Mouse (Mus musculus) ovary, adult 18-20 months (tissue): Measurements from ENCODE around the gene Magi1.

ENCODE experiments used
- DNase-seq: peaks from one replicate; pipeline ENCODE4 v3.0.0; 2022; ENCODE audit warnings: low spot score, mixed read lengths

Gene Magi1

DNA sequence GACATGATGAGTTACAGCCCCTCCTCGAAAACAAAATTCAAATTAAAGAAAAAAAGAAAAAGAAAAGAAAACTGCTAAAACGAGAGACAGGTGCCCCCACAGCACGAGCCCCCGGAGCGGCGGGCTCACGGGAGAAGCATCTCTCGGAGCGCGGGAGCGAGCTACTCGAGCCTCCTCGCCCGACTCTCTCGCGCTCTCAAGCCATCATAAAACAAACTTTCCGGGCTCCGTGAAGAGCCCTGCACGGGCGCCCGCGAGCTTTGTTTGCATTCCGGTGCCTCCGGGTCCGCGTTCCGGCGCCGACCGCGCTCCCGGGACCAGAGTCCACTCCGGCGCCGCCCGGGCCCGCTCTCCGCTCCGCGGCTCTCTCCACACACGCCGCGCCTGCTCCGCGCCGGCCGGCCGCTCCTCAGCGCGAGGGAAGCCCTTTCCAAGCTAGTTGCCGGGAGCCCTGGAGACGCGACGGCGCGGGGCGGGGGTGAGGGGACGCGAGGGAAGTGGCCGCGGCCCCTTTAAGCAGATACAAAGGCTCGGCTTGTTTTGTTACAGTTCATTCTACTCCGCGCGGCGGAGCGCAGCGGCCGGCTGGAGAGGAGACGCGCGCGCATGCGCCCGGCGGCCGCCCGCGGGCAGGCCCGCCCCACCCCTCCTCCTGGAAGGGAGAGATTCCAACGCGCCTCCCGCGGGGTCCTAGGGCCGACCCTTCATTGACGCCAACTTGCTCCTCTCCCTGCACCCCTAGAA is at the start of gene Magi1:
Gene Magi1, minus strand, starts transcription at position 600 of the 744 bp plus-strand sequence.
- DNase-seq: peak; percentile 95

- DNase-seq: no peak
These were observed 43.4 kb upstream of the Magi1 start for GRCm38 (mm10) chr6:94327143-94327542.

GRCm38 (mm10) chr6:94316886-94317285 is 33.2 kb upstream of the Magi1 start:
- DNase-seq: no peak

- no peak for DNase-seq
These were observed 28.6 kb upstream of the Magi1 start for GRCm38 (mm10) chr6:94312285-94312684.

GRCm38 (mm10) chr6:94308498-94308897 is 24.8 kb upstream of the Magi1 start:
- no peak for DNase-seq

GRCm38 (mm10) chr6:94303512-94303911 is 19.8 kb upstream of the Magi1 start:
- DNase-seq: no peak

DNA sequence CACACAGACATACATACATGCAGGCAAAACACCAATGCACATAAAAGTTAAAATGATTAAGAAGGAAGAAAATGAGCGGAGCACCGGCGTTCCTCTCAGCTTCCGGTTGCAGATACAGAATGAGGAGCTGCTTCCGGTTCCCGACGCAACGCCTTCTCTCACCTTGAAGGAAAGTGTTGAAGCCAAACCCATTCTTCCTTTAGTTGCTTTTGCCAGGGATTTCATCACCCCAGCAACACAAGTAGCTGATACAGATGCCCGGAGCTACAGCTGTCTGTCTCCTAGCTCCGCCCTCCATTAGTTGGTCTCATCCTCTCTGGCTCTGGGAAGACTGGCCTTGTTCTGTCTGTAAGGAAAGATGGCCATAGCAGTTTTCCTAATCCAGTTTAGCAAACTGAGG is 18.1 kb upstream of the Magi1 start:
- DNase-seq: no peak

GRCm38 (mm10) chr6:94300562-94300961 is 16.8 kb upstream of the Magi1 start:
- no peak for DNase-seq

DNA sequence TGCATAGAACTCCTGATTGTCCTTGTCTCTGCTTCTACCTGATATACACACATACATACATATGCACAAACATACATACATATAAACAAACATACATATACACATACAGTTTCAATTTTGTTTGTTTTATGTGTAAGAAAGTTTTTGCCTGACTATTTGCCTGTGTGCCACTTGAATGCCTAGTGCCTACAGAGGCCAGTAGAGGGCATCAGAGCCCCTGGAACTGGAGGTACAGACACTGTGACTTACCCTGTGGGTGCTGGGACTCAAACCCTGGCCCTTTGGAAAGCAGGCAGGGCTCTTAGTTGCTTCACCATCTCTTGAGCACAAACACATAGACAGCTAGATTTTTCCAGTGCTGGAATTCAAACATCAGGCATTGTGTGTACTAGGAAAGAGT is 3.7 kb upstream of the Magi1 start:
- DNase-seq: no peak

GRCm38 (mm10) chr6:94286555-94286954 is 2.8 kb upstream of the Magi1 start:
- DNase-seq: no peak

- peak; percentile 31 for DNase-seq
These were observed 540 bp upstream of the Magi1 start for GRCm38 (mm10) chr6:94284089-94284825.

- DNase-seq: no peak
These were observed 1.1 kb downstream of the Magi1 start for GRCm38 (mm10) chr6:94282301-94283241.

DNA sequence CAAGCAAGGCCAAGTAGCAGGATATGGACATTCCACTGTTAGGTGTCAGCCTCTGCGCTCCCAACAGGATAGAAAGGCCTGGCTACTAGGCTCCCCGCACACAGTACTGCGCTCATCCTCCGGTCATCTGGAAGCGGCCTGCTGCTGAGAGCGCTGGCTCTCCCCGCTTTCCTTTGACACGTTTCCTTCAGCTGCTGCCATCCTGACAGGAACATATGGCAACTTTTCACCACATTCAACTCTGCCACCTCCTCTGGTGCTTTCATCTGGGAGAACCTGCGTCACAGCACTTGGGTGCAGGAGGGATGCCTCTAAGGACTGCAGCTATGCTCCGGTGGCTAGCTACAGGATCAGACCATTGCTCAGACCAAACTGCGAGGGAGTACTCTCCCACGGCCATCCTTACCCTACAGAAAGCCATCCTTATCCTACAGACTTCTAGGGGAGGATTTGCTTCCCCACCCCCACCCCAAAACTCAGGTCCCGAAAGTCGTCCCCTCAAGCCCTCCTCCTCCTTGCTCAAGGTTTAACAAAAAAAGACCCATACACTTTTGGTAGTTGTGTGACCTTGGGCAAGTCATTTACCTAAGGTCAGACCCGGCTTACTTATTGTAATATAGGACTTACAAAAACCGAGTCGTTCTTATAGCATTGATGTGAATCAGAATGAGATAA is 2.0 kb downstream of the Magi1 start:
- DNase-seq: no peak

GRCm38 (mm10) chr6:94273941-94274340 is 9.8 kb downstream of the Magi1 start:
- no peak for DNase-seq

GRCm38 (mm10) chr6:94270001-94270400 is 13.7 kb downstream of the Magi1 start:
- no peak for DNase-seq

DNA sequence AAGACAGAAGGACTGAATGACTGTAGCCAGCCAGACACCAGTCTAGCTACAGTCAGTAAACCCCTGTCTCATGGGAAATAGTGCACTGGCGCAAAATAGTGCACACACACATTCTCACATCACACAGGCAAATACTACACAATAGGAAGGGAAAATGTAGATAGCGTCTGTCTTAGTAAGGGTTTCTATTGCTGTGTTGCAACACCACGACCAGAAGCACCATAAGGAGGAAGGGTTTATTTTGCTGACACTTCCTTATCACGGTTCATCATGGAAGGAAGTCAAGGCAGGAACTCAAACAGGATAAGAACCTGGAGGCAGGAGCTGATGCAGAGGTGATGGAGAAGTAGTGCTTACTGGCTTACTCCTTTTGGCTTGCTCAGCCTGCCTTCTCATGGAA is 14.5 kb downstream of the Magi1 start:
- DNase-seq: no peak

- no peak for DNase-seq
These were observed 18.3 kb downstream of the Magi1 start for GRCm38 (mm10) chr6:94265244-94265935.

GRCm38 (mm10) chr6:94264183-94264941 is 19.4 kb downstream of the Magi1 start:
- DNase-seq: no peak

GRCm38 (mm10) chr6:94260831-94261230 is 22.9 kb downstream of the Magi1 start:
- no peak for DNase-seq

DNA sequence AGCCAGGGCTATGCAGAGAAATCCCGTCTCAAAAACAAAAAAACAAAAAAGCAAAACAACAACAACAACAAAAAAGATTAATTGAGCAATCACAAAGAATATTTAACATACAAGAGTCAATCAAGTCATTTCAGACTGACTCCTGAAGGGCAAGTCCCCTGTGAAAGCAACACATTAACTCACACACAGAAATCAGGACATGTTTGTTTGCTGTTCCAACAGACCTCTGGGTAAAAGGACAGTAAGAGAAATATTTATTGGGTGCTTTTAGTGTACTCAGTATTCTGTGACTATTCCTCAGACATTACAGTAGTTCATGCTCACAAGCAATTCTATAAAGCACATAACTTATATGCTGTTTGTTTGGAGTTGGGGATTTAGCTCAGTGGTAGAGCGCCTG is 23.7 kb downstream of the Magi1 start:
- DNase-seq: no peak

- no peak for DNase-seq
These were observed 25.9 kb downstream of the Magi1 start for GRCm38 (mm10) chr6:94257831-94258173.
